Mouse (Mus musculus): Measurements from ENCODE around the gene Hoxa13. TPM values are rescaled to one million over a fixed set of nuclear protein-coding genes. Genes with fewer than 3 reads are reported as not detected.

Hoxa13 gene
- total RNA-seq, 2 experiments from 2014 or later, result not detected

- DNase-seq (ENCODE audit: low spot score in 2 of 2), result no peak
These were observed 23.1 kb downstream of the Hoxa13 start for GRCm38 (mm10) chr6:52237346-52238154.

GRCm38 (mm10) chr6:52236806-52237205 lies 23.9 kb downstream of the Hoxa13 start:
- DNase-seq (ENCODE audit: low spot score in 2 of 2), result no peak

GRCm38 (mm10) chr6:52235866-52236265 lies 24.8 kb downstream of the Hoxa13 start:
- no peak for DNase-seq (ENCODE audit: low spot score in 2 of 2)

GRCm38 (mm10) chr6:52235267-52235666 lies 25.4 kb downstream of the Hoxa13 start:
- no peak for DNase-seq (ENCODE audit: low spot score in 2 of 2)

GRCm38 (mm10) chr6:52234428-52235140 lies 26.1 kb downstream of the Hoxa13 start:
- no peak for DNase-seq (ENCODE audit: low spot score in 2 of 2)

- no peak for DNase-seq (ENCODE audit: low spot score in 2 of 2)
These were observed 26.9 kb downstream of the Hoxa13 start for GRCm38 (mm10) chr6:52233546-52234427.

GRCm38 (mm10) chr6:52232984-52233545 lies 27.6 kb downstream of the Hoxa13 start:
- no peak for DNase-seq (ENCODE audit: low spot score in 2 of 2)

- no peak for DNase-seq (ENCODE audit: low spot score in 2 of 2)
These were observed 28.1 kb downstream of the Hoxa13 start for GRCm38 (mm10) chr6:52232568-52232965.

- DNase-seq (ENCODE audit: low spot score in 2 of 2), result no peak
These were observed 28.7 kb downstream of the Hoxa13 start for GRCm38 (mm10) chr6:52231885-52232567.

GRCm38 (mm10) chr6:52230516-52231165 lies 30.0 kb downstream of the Hoxa13 start, which contains the start of gene Hoxa9:
Gene Hoxa9 (minus strand): TSS chr6:52231089.
- DNase-seq (ENCODE audit: low spot score in 2 of 2), result no peak

GRCm38 (mm10) chr6:52229558-52230416 lies 30.9 kb downstream of the Hoxa13 start:
- DNase-seq (ENCODE audit: low spot score in 2 of 2), result no peak

GRCm38 (mm10) chr6:52228475-52229465 lies 31.9 kb downstream of the Hoxa13 start:
- DNase-seq (ENCODE audit: low spot score in 2 of 2), result no peak

- no peak for DNase-seq (ENCODE audit: low spot score in 2 of 2)
These were observed 33.0 kb downstream of the Hoxa13 start for GRCm38 (mm10) chr6:52227470-52228222.

- no peak for DNase-seq (ENCODE audit: low spot score in 2 of 2)
These were observed 34.0 kb downstream of the Hoxa13 start for GRCm38 (mm10) chr6:52226569-52227257.

- no peak for DNase-seq (ENCODE audit: low spot score in 2 of 2)
These were observed 34.8 kb downstream of the Hoxa13 start for GRCm38 (mm10) chr6:52225612-52226568.
